Mouse (Mus musculus) layer of hippocampus, postnatal 14 days (tissue): ENCODE measurements around the gene Slc44a1. TPM values are rescaled to one million over a fixed set of nuclear protein-coding genes. Genes with fewer than 3 reads are reported as not detected.
A peak's percentile ranks its signal among the peaks of the same experiment; 100 is the strongest.

Experiments
- DNase-seq, 2 experiments: peaks; one replicate each; pipeline ENCODE4 v3.0.0; 2021 to 2022; ENCODE audit warnings: low spot score in 2 of 2, mixed read lengths in 1 of 2
- total RNA-seq, 2 experiments: library from RNA; stranded (reverse); gene quantifications; 2 replicates each; pipeline ENCODE4 v1.2.3; 2021

Slc44a1 gene
- total RNA-seq, 2 experiments from 2014 or later, result 101 to 110 TPM

DNA sequence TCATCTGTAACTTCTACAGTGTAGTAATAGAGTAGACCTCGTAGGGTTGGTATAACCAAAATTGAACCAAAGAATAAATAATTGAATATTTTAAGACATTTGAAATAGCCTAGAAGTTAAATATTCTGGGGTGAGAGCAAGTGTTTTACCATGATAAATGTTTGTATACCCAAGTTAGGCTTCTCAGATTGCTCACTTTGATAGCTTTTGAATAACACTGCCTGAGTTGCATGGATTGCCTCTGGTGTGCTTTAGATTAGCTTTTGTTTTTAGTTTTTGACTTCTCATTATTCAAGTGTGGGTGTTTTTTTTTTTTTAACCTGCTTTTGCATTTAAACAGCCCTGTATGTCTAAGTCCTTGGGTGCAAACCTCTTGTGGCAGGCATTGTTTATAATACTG lies 85.8 kb downstream of the Slc44a1 start:
- DNase-seq, result no peak

DNA sequence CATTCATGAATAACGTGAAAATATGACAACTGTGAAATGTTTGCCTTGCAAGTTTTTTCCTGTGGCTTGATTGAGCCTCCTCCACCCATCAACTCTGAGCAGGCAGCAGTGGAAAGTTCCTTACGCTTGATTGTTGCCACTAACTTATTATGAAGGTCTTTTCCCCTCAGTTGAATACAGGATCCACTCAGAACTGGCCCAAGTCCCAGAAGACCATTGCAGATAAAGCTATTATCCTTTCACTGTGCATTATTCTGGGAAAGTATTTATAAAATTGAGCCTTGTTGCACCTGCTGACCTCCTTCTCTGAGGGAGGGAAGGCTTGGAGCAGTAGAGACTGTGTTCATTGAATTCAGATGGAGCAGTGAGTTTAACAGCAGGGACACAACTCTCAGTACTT lies 86.2 kb downstream of the Slc44a1 start:
- no peak for DNase-seq

DNA sequence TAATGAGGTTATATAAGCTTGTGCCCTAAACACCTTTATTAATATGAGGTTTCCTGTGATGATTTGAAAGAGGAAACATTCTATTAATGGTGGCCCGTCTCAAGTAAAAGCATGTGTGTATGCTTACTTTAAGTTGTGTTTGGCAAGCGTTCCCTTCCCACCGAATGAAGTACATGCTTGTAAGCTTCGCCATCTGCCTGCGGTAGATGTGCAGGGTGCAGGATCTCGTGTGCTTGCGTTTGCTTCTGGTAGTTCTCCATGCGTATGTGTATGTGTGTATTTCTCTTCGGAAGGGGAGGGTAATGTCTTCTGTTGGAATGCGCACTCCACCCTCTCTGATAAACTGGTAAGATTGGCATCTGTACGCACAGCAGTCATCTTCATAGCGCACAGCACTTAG lies 95.6 kb downstream of the Slc44a1 start:
- DNase-seq, result no peak

DNA sequence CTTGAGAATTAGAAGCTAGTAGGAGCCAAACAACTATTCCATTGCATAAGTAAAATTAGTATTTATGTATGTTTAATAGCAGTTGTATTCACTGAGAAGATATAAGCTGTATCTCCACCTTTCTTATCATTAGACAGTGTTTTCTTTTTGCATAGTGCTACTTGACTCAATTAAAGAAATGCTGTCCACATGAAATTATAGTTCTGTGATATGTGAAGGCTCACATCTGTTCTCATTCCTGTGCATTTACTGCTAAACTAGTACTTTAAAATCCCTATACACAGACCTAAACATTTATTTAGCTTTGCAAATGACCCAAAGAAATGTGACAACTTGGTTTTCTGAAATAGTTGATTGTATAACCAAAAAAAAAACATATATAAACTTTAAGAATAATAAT lies 96.9 kb downstream of the Slc44a1 start:
- DNase-seq, result no peak

DNA sequence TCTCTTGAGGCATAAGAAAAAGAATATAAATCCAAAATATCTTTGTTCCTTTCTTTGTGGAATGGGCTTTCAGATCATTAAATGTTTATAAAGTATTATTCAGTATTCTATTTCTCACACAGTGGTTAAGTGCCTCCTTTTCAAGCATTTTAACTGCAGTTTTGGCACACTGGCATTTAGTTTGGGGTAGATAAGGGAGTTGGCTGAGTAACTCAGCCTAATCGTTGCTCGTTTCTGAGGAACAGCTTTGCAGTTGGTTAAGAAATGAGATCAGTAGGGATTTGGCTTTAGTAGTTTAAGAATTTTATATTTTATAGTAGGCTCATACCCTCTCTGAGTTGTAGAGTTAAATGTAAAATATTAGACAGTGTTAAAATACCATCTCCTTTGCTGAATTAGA lies 97.3 kb downstream of the Slc44a1 start:
- DNase-seq, result no peak

DNA sequence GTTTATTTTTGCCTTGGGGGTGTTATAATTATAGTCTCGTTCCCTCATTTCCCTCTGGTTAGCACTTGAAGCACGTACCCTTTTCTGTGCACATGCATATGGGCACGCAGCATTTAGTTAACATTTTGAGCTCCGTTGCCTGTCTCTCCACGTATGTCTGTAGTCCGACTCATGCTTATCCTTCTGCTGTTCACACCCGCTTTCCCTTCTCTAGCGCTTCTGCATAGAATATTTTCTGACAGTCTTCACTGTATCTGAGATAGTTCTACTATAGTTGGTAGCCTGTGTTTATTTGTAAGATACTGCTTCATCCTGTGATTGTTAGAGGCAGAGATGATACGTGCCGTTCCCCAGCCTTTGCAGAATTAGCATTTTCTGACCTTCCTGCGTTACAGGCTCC lies 98.4 kb downstream of the Slc44a1 start:
- DNase-seq, result peak in 1 of 2 experiments; percentile 45

DNA sequence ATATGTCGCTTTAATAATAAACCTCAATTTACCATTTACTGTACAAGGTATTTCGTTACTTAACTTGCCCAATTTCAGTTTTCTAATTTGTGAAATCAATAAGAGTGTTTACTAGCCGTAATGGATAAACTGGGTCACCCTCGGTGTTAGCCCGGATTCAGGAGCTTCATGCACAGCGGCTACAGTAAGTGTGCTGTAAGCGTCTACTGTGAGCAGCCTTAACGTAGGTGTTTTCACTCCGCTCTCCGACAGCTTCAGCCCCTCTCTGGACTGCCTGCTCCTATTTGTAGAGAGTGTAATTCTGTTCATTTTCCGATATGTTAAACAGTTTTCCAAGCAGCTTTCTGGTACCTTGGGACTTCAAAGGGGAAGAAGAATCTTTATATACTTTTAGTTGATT lies 99.7 kb downstream of the Slc44a1 start:
- no peak for DNase-seq

DNA sequence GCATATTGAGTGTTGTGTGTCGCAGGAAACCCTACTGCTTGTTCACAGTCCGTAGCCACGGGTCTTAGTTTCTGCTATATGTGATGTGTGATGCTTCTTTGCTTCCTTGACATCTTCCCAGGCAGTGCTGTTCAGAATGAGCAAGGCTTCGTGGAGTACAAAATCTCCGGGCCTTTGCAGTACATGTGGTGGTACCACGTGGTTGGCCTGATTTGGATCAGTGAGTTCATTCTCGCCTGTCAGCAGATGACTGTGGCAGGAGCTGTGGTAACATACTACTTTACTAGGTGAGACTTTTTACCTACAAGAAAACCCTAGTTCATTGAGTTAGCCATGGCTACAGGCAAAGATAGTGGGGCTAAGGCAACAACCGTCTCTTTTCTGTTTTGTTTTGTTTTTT lies 103.2 kb downstream of the Slc44a1 start:
- DNase-seq, result no peak

DNA sequence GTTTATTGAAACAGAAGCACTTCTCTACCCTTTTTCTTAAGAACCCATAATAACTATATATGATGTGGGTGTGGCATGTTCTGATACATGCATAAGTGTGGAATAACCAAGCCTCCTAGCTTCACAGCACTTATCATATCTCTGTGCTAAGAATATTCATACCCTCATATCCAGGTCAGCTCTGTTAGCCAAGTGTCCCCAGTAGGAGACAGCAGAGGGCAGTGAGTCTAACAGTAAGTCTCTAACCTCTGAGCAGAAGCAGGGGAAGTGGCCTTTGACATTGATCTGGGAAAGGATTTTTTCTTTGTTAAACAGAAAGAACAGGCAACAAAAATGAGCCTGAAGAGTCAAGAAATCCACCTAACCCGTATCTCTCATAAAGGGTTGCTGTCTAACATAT lies 104.7 kb downstream of the Slc44a1 start:
- DNase-seq, result no peak

DNA sequence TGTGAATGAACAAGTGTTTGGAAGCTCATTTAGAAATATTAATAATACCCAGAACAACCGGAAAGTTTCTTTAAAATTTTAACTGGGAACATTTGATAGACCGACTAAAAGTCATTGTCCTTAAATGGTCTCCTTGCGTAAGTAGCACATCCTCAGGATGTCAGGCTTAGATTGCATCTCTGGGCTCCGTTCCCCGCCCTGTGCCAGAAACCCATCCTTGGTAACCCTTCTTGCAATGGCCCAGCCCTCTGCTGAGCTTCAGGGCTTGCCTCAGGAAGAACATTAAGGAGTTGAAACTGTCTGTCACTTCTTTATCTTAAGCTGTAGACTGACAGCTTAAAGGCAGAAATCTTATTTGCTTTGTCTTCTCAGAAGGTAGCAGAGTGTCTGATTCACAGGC lies 107.2 kb downstream of the Slc44a1 start:
- DNase-seq, result no peak

DNA sequence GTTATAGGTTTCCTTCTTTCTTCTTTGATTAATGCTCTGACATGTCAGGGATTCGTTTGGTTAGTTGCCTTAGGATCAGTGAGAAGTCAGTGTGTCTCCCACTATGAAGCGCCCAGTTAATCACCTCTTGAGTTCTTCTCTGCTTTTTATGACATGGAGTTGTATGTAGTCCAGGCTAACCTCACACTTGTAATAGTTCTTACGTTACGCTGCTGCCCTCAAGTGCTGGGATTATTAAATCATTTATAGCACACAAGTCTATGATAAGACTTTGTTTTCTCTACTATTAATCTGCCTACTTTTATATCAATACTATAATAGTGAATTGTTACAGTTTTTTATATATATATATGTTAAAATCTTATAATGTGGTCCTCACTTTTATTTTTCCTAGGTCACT lies 109.2 kb downstream of the Slc44a1 start:
- DNase-seq, result no peak

DNA sequence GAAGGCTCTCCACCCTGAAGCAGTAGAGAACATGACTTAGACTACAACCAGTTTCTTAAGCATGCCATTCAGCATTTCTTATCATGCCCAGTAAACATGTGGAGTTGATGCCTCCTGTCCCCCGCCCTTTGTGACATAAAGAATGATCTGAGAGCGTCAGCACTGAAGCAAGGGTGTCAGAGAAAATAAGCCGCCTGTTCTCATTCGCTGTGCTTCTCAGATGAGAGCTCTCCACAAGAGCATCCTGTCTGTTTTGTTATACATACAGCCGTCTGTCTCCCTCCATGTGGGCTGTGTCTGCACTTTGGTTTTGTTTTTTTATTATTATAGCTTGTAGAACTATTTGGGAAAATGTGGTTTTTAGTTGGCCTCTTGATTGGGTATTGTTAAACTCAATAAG lies 124.4 kb downstream of the Slc44a1 start:
- DNase-seq, result no peak

DNA sequence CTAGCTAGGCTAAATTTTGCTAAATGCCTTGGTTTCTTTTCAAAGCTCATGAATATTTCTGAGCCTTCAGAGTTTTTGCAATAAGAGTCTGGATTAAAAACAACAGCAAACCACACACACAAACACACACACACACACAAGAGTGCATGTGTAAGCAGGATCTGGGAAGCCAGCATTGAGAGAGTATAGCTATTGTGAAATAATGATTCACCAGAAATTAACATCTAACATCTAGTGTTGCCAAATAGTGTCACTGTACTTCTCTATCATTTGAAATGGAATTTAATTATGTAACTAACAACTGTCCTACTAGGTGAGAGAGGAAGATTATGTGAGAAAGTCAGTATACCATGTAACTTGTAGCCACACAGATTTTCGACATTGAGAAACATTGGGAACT lies 126.9 kb downstream of the Slc44a1 start:
- DNase-seq, result no peak

DNA sequence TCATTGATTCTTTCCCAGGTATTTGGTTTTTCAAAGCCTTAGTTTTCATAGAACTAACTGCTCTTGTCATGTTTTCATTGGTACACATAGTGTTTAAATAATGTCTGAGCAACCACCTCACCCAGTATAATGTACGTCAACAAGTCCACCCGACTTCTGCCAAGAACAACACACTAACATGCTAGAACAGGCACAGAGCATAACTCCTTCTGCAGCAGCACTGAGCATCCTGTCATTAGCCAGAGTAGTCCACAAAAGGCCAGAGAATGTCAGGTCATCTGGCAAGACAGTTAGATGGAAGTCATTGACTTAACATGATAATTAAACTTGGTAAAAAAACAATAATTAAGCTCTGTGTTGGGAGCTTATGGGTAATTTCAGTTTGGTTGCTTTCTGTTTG lies 135.3 kb downstream of the Slc44a1 start:
- no peak for DNase-seq

DNA sequence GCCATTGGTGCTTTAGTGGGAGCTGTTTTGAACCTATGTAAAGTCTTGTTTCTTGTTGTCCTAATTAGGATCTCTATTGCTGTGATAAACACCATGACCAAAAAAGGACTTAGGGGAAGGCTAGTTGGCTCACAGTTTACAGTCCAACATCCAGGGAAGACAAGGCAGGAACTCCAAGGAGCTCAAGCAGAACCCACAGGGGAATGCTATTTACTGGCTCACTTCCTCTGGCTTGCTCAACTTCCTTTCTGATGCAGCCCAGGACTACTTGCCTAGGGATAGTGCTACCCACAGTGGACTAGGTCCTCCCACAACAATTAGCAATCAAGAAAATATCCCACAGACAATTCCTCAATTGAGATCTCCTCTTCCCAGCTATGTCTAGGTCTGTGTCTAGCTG lies 147.5 kb downstream of the Slc44a1 start:
- DNase-seq, result no peak

DNA sequence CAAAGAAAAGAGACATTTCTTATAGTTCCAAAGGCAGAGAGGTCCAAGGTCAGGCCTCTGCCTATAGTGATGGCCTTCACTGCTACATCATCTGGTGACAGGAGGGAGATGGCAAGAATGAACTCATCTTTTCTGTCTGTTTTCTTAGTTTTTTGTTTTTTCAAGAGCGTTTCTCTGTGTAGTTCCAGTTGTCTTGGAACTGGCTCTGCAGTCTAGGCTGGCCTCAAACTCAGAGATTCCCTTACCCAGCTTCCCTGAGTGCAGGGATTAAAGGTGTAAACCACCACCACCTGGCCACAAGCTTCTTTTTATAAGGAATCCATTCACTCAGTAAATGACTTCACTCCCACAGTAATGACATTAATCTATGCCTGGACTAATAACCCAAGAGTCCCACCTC lies 148.7 kb downstream of the Slc44a1 start:
- no peak for DNase-seq

DNA sequence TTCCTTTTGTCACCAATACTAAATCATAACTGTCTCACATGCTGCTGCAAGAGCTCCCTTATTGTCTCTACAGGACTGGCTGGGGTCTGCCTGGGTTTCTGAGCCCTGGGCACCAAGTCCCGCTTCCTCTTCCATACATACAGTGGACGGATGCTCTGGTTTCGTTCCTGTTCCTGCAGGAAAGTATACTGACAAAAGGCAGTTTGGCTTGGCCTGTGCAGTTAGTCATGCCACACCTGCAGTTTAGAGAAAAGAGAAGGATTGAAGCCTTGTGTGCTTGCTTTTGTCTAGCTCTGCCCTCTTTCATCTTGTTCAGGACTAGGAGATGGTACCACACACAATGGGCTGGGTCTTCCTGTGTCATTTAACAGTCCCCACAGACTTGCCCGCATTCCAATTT lies 149.3 kb downstream of the Slc44a1 start:
- DNase-seq, result no peak

DNA sequence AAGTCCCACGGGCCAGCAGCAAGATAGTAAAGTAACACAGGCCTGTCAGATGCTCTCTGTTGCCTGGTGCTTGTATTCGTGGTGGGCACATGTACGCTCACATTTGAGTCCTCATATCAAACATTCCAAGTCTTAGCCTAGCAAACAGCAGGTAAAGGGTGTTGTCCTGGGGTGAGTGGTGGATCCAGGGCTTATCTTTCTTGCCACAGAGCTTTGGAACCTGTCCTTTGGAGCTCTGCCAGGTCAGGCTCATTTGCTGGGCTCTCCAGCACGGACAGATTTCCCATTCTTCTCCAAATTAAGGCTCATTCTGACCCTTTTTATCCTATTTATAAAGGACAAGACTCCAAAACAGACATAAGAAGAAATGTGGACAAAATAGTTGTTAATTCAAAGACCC lies 149.9 kb downstream of the Slc44a1 start:
- no peak for DNase-seq

DNA sequence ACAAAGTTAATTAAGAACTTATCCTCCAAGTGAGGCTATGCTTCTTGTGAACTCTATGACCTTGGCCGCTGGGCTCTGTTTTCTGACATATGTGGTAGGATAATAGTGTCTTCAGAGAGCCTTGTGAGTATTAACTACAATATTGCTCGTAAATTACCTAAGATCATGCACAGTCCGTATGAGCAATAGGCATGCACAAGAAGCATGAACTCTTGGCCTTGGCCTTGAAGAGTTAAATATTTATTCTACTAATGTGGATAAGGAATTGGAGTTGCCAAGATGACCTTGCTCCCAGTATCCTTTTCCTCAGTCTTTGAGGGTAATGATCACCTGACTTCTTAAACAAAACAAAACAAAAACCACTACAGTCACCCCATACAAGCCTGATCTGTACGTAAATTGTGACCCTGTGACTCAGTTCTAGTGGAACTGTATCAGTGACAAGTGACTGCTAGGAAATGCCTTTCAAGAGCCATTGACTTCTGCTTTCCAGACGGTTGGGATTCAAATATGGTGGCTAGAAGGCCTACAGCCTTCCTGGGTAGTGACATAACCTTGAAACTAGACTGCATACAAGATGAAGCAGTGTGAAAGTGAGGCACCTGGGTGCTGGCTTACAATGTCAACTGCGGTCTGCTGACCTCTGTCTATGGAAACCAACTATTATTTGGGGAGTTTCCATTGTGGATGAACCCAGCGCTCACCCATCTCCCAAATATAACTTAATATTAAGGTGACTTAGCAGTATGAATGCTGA lies 150.7 kb downstream of the Slc44a1 start:
- no peak for DNase-seq

DNA sequence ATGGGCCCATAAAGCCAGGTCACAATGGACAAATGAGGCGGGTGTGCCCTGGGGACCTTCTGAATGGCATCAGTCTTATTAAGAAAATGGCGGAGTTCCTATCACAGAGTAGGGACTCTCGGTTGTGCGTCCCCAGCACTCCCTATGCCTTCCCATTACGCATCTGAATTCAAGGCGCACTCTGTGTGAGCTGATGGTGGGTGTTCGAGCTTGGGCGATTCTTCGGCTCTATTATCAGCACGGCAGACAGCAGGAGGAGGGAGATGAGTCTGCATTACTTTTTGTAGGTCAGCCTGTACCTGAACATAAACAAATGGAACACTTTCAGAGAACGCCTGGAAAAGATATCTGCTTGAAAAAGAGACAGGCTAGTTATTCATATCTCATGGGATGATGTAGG lies 151.3 kb downstream of the Slc44a1 start:
- no peak for DNase-seq

DNA sequence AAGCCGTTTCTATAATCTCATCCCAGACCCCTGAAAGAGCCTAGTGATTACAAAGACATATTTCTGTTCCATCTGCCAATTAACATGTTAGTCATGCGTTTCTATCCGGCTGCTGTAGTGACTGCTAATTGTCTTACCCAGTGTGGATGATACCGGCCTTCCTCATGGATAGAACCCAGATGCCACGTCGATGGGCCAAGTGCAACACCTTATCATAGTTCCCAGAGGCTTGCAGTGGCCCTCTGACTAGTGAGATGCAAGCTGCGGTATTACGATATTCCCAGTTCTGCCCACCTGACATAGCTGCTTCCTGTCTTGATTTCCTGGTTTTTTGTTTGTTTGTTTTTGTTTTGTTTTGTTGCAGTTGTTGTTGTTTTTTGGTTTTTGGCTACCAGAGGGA lies 151.7 kb downstream of the Slc44a1 start:
- peak in 1 of 2 experiments; percentile 52 for DNase-seq

DNA sequence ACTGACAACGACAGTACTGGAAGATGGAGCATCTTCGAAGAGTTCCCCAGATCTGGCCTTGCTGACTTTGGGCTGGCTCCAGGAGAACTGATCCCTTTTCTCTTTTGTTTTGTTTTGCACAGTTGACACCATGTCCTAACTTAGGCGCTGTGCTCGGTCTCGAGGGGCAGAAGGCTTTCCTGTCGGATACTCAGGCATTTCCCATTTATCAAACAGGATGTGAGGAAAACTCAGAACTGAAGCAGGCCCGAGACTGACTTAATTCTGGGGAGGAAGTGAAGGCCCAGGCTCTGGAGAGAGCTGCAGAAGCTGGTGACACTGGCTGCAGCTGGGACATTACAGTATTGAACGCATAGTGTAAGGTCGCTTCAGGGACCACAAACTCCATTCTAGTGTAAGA lies 152.2 kb downstream of the Slc44a1 start:
- no peak for DNase-seq

DNA sequence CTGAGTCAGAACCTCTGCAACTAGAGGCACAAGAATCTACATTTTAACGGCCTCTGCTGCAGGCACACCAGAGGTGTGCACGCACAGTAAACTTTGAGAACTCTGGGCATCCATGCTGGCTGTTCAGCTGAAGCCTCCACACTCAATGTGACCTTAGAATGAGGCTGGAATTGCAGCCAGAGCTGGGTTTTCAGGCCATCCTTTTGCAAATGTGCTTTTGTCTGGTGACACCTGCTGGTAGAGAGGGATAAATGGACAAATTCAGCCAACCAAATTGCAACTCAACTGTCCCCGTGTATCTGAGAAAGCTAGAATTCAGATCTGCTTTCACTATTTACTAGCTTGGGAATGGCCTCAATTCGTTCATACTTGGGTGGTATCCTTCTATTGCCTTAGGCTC lies 154.0 kb downstream of the Slc44a1 start:
- peak; percentile 64 to 77 for DNase-seq
